Mouse (Mus musculus): Measurements from ENCODE around the gene Cavin3. TPM values are rescaled to one million over a fixed set of nuclear protein-coding genes. Genes with fewer than 3 reads are reported as not detected.

Gene Cavin3
- 10 to 100 TPM; 17.9 to 18.7 TPM for total RNA-seq (2021)
- long read RNA-seq, experiment 1, transcript Cavin3-201 (2 exons, 1,662 nt) = major isoform, 20 of 22 reads
- long read RNA-seq, experiment 1, partial matches to known transcripts = 0 of 22 reads
- long read RNA-seq, experiment 1, other reads (novel, unspliced or antisense) = 2 of 22 reads
- long read RNA-seq, experiment 2, transcript Cavin3-201 (2 exons, 1,662 nt) = major isoform, 22 of 25 reads
- long read RNA-seq, experiment 2, partial matches to known transcripts = 0 of 25 reads
- long read RNA-seq, experiment 2, other reads (novel, unspliced or antisense) = 3 of 25 reads

DNA sequence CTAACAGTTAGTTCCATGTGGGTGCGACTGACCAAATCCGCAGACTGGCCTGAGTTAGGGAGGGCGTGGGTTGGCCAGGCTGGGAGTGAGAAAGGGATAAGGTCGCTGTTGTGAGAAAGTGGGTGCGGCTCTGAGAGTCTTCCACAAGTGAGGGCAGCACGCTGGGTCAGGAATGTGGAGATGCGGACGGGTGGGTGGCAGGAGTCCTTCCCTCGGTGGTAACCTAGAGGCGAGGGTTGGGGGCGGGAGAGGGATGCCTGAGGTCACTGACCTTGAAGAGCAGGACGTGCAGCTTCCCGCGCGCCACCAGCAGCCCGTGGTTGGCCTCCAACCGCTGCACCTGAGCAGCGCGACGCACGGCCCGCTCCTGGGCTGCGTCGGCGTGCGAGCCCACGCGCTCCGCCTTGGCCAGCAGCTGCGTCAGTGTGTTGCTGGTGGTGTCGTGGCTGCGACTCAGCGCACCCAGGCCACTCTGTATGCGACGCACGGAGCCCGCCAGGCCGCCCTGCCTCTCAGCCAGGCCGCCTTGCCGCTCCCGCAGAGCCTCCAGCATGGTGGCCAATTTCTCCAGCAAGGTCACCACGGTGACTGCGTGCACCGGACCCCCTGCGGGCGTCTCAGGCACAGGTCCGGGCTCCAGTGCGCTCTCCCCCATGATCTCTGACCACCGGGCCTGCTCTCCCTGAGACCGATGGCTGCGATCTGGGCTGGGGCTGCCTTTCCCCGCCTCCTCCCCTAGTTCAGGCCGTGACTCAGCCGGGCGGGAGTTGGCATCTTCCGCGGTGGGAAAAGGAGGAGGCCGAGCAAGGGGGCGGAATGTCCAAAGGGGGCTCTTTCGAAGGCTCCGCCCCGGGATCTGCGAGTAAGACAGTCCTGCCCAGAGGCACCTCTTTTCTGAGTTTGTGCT, at the start of gene Cavin3:
Gene Cavin3, minus strand, starts transcription at position 796 of the 907 bp plus-strand sequence.
- peak; percentile 67 to 76 for DNase-seq (ENCODE audit: extremely low spot score in 1 of 2, low spot score in 2 of 2)
- Histone ChIP-seq H3K4me3 (peak within 1 kb of the TSS; percentile 56), H3K27ac (peak within 1 kb of the TSS; percentile 99)
- intact Hi-C loops (cut with DNase I) = no loop called here
- TF ChIP-seq CTCF (IDR thresholded peaks at IDR 0.05) = no peak

- H3K4me3 ChIP-seq = no peak overlapping the region
- DNase-seq (ENCODE audit: extremely low spot score in 1 of 2, low spot score in 2 of 2) = no peak
- intact Hi-C loops (cut with DNase I) = no loop called here
- no peak overlapping the region for H3K27ac ChIP-seq
- no peak for TF ChIP-seq CTCF (IDR thresholded peaks at IDR 0.05)
Observed at GRCm38 (mm10) chr7:105528094-105528493, 46.0 kb upstream of the Cavin3 start.

DNA sequence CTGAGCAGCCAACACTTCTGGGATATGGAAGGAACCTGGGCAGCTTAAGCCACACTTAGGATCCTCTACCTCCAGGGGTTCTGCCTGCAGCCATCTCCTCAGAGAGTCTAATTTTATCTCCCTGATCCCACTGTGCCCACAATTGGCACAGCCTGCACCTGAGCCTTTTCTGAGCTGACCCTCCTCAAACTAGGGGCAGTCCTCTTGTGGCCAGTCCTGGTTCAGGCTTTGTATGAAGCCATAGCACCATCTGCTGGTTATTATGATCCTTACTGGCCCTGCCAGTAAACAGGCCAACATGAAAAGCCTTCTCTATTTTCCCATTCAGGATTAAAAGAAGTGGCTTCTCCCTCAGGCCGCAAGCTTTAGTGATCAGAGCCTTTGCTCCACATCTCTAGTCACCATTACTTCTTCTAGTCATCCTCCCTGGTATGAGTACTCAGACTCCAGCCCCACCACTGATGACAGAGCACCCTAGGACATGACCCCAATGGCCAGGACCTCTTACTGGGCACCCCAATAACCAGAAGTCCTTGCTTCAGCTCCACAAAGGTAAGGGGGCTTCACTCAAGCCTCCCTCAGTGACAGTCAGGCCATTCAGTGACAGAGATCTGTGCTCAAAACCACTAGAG, 45.3 kb upstream of the Cavin3 start:
- Histone ChIP-seq H3K27ac (no peak overlapping the region), H3K4me3 (no peak overlapping the region)
- intact Hi-C loops (cut with DNase I) = no loop called here
- DNase-seq (ENCODE audit: extremely low spot score in 1 of 2, low spot score in 2 of 2) = peak in 1 of 2 experiments; percentile 51
- TF ChIP-seq CTCF (IDR thresholded peaks at IDR 0.05) = peak; percentile 85

- intact Hi-C loops (cut with DNase I) = loop anchor here (2.0 kb wide), 1 partner anchor 353 kb away; no protein-coding TSS in a partner anchor
- Histone ChIP-seq H3K4me3 (no peak overlapping the region), H3K27ac (no peak overlapping the region)
- TF ChIP-seq CTCF (IDR thresholded peaks at IDR 0.05) = no peak
- no peak for DNase-seq (ENCODE audit: extremely low spot score in 1 of 2, low spot score in 2 of 2)
Observed at GRCm38 (mm10) chr7:105524222-105524621, 42.1 kb upstream of the Cavin3 start.

DNA sequence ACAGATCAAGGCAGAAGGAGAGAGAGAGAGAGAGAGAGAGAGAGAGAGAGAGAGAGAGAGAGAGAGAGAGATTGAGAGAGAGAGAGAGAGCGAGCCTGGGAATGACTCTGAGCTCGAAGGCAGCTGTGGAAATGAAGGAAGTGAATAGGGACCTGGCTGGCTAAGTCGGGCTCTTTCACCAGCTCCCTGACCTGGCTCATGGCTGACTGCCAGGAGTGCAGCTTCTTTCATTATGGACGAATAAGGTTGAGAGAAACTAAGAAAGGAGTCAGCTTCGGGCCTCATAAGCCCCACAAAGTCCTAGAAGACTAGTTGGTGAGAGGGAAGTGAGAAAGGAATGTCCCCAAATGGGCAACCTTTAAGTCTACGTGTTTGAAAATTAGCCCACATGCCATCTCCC, 38.1 kb upstream of the Cavin3 start:
- TF ChIP-seq CTCF (IDR thresholded peaks at IDR 0.05) = no peak
- Histone ChIP-seq H3K4me3 (no peak overlapping the region), H3K27ac (peak overlapping the region; percentile 60)
- peak in 1 of 2 experiments; percentile 23 for DNase-seq (ENCODE audit: extremely low spot score in 1 of 2, low spot score in 2 of 2)
- intact Hi-C loops (cut with DNase I) = no loop called here

DNA sequence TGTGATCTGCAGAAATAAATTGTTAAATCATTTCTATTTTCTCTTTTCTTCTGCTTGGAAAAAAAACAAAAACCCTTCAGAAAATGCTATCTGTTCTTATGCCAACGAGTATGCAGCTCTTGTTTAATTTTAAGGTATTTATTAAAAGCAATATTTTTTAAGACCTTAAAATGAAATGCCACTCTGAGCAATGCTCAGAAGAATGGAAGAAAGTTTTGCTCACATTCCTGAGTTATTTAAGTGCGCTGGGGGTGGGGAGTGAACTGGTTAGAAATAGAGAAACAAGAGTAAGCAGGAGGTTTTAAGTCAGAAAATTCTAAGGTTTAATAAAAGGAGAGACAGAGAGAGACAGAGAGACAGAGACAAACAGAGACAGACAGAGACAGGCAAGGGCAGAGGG, 37.7 kb upstream of the Cavin3 start:
- TF ChIP-seq CTCF (IDR thresholded peaks at IDR 0.05) = no peak
- peak overlapping the region; percentile 79 for H3K27ac ChIP-seq
- DNase-seq (ENCODE audit: extremely low spot score in 1 of 2, low spot score in 2 of 2) = no peak
- no peak overlapping the region for H3K4me3 ChIP-seq
- intact Hi-C loops (cut with DNase I) = loop anchor here (1.0 kb wide), 1 partner anchor 32 kb away; no protein-coding TSS in a partner anchor

DNA sequence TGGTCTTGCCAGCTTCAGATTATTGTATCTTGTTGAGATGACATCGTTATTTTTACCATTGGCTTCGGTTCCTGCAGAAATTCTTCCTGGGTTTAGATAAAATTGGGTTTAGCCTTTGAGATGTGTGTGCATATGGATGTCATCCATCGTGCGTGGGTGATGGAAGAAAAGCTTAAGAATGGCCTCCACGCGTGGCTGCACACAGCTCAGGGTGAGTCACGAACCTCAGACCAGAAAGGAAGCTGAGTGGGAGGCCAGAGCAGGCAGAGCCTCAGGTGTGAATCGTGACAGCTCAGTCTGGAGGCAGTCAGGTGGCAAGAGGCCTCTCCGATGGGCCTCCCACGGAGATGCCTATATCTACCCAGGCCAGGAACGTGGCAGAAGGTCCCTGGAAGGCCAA, 37.2 kb upstream of the Cavin3 start:
- peak; percentile 78 to 80 for DNase-seq (ENCODE audit: extremely low spot score in 1 of 2, low spot score in 2 of 2)
- Histone ChIP-seq H3K4me3 (no peak overlapping the region), H3K27ac (peak overlapping the region; percentile 79)
- intact Hi-C loops (cut with DNase I) = loop anchor here (1.0 kb wide), 1 partner anchor 32 kb away; no protein-coding TSS in a partner anchor
- TF ChIP-seq CTCF (IDR thresholded peaks at IDR 0.05) = no peak

- TF ChIP-seq CTCF (IDR thresholded peaks at IDR 0.05) = no peak
- DNase-seq (ENCODE audit: extremely low spot score in 1 of 2, low spot score in 2 of 2) = no peak
- no peak overlapping the region for H3K4me3 ChIP-seq
- peak overlapping the region; percentile 28; the same call in 1 of the 2 replicates for H3K27ac ChIP-seq
- intact Hi-C loops (cut with DNase I) = no loop called here
Observed at GRCm38 (mm10) chr7:105516669-105517360, 34.7 kb upstream of the Cavin3 start.

GRCm38 (mm10) chr7:105515178-105515577, 33.1 kb upstream of the Cavin3 start:
- TF ChIP-seq CTCF (IDR thresholded peaks at IDR 0.05) = peak; percentile 96
- DNase-seq (ENCODE audit: extremely low spot score in 1 of 2, low spot score in 2 of 2) = peak; percentile 63 to 73
- Histone ChIP-seq H3K4me3 (no peak overlapping the region), H3K27ac (peak overlapping the region; percentile 20; the same call in 1 of the 2 replicates)
- intact Hi-C loops (cut with DNase I) = loop anchor here (1.0 kb wide), 2 partner anchors 38 to 103 kb away; no protein-coding TSS in a partner anchor

- intact Hi-C loops (cut with DNase I) = no loop called here
- no peak for TF ChIP-seq CTCF (IDR thresholded peaks at IDR 0.05)
- DNase-seq (ENCODE audit: extremely low spot score in 1 of 2, low spot score in 2 of 2) = no peak
- no peak overlapping the region for H3K4me3 ChIP-seq
- peak overlapping the region; percentile 45; the same call in 1 of the 2 replicates for H3K27ac ChIP-seq
Observed at GRCm38 (mm10) chr7:105514561-105514960, 32.5 kb upstream of the Cavin3 start.

DNA sequence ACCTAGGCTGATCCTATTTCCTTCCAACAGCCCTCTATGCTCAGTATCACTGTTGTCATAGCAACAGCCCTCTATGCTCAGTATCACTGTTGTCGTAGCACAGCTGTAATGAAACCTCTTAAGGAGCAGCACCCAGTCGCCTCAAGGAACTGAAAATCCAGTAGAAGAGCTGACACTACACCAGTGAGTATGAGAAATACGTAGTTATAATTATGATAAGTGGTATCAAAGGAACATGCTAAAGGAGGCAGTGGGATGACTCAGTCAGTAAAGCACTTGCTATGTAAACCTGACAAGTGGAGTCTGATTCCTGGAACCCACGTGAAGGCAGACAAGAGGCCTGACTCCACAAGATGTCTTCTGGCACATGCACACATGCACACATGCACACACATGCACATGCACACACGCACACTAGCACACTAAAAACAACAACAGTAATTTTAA, 31.8 kb upstream of the Cavin3 start:
- no peak for DNase-seq (ENCODE audit: extremely low spot score in 1 of 2, low spot score in 2 of 2)
- H3K27ac ChIP-seq = peak overlapping the region; percentile 45; the same call in 1 of the 2 replicates
- intact Hi-C loops (cut with DNase I) = no loop called here

More for the DNA sequence above, 31.8 kb upstream of the Cavin3 start:
- H3K4me3 ChIP-seq = no peak overlapping the region
- TF ChIP-seq CTCF (IDR thresholded peaks at IDR 0.05) = no peak

All from left cerebral cortex, adult 2 months (tissue).